Mouse (Mus musculus) heart, postnatal 14 days (tissue): ENCODE results near the gene Impdh1. TPM values are rescaled to one million over a fixed set of nuclear protein-coding genes. Genes with fewer than 3 reads are reported as not detected.

Source experiments
- DNase-seq, 2 experiments: peaks; one replicate each; pipeline ENCODE4 v3.0.0; 2021 to 2022
- intact Hi-C: fragments of 180-260 bp; cut with DNase I; formaldehyde crosslinking; loops from one replicate; pipeline ENCODE4 v1.15.1; 2025
- microRNA-seq, 2 experiments: library from miRNA; unstranded; fragments of <30 nt; microRNA quantifications; one replicate each; pipeline ENCODE4 v1.2.0; 2021 to 2022
- total RNA-seq, 2 experiments: library from RNA; stranded (reverse); gene quantifications; 2 replicates each; pipeline ENCODE4 v1.2.3; 2021

Gene Impdh1
- total RNA-seq, 2 experiments from 2014 or later = 25.2 to 27.0 TPM

DNA sequence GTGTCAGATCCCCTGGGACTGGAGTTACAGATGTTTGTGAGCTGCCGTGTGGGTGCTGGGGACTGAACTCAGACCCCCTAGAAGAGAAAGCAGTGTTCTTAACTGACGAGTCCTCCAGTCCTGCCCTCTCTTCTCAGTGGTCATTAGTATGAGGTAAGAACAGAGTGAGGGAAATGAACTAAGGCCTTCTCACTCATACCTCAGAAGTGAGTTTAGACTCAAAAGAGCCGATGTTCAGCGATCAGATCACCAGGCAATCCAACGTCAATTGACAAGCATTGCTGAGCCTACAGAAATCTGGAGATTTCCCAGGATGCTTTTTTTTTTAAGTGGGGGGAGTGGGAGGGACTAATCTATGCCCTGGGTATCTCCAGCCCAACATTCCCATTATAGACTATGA, 59.8 kb downstream of the Impdh1 start:
- no peak for DNase-seq

More for the DNA sequence above, 59.8 kb downstream of the Impdh1 start:
- intact Hi-C loops = no loop called here

Small RNAs within 50 kb of the gene (microRNA-seq; reads per million reads assigned to microRNA genes)
- gene Gm24303 = 0 reads per million in 2 experiments

Other genes with a start within 250 kb of the Impdh1 start
- under 1 TPM; 0.69 to 1.00 TPM for gene Lep, start 156.1 kb downstream of the Impdh1 start, total RNA-seq
- 10 to 100 TPM; 19.5 to 21.0 TPM for gene Rbm28, start 51.4 kb downstream of the Impdh1 start, total RNA-seq
- gene Prrt4, start 36.8 kb downstream of the Impdh1 start, total RNA-seq = 1 to 10 TPM; 4.2 to 4.7 TPM
- 1 to 10 TPM; 4.6 to 5.3 TPM for gene Hilpda, start 56.1 kb upstream of the Impdh1 start, total RNA-seq
- not detected for gene Fam71f2, start 63.2 kb upstream of the Impdh1 start, total RNA-seq
- not detected for gene Fam71f1, start 102.8 kb upstream of the Impdh1 start, total RNA-seq
- 100 to 1,000 TPM; 262 TPM for gene Calu, start 131.7 kb upstream of the Impdh1 start, total RNA-seq
- not detected for gene Opn1sw, start 172.1 kb upstream of the Impdh1 start, total RNA-seq
- gene Ccdc136, start 179.9 kb upstream of the Impdh1 start, total RNA-seq = 1 to 10 TPM; 3.6 TPM
- 100 to 1,000 TPM; 146 to 175 TPM for gene Flnc, start 216.9 kb upstream of the Impdh1 start, total RNA-seq